Comparison of ENCODE assay signal across 26 mouse cellular contexts in genomic region chr5:142407381-142407780, GRCm38 (mm10). TPM values are rescaled to one million over a fixed set of nuclear protein-coding genes. Genes with fewer than 3 reads are reported as not detected.
A peak's percentile ranks its signal among the peaks of the same experiment; 100 is the strongest.
DNase-seq lines count a peak whose midpoint lies in the region; ATAC-seq and TF ChIP-seq lines count a peak whose summit lies in the region.
"Had no signal": no experiment of that assay in that cellular context is flagged by ENCODE, and none has a peak within 500 bp of the region (broad histone marks: within the 10 kb centered on the region; RNA-seq: fewer than 3 reads in every experiment).

No protein-coding gene starts in this region.

- peak overlapping the region; percentile 11; the same call in 1 of the 2 replicates for H3K4me3 ChIP-seq in layer of hippocampus, adult 2 months
- H3K4me3 ChIP-seq: embryonic facial prominence, embryonic 12.5 days; heart, embryonic 10.5 days; heart, embryonic 15.5 days; hindbrain, embryonic 12.5 days; liver, embryonic 15.5 days; lung, embryonic 15.5 days; midbrain, embryonic 12.5 days; stomach, embryonic 15.5 days had no signal

- no peak for TF ChIP-seq CTCF in layer of hippocampus, adult 2 months (conservative IDR thresholded peaks at IDR 0.05)
- TF ChIP-seq CTCF in brain, embryonic 14.5 days (IDR thresholded peaks at IDR 0.05; ENCODE audit: borderline replicate concordance, extremely low read depth, insufficient read depth, insufficient read length) = no peak

- no peak for TF ChIP-seq POLR2A in brain, embryonic 14.5 days (IDR thresholded peaks at IDR 0.05; ENCODE audit: borderline replicate concordance, extremely low read depth, insufficient read depth, insufficient read length, poor library complexity, severe bottlenecking)

- no peak for ATAC-seq in CD4-positive, CD25-positive, alpha-beta regulatory T cell, adult 4 months
- ATAC-seq in frontal cortex, adult (ENCODE audit: low TSS enrichment) = peak; percentile 41; the same call in 1 of the 2 replicates
- ATAC-seq: activated CD4-positive, CD25-positive, alpha-beta regulatory T cell, adult 4 months; hindbrain, postnatal 0 days; intestine, embryonic 16.5 days had no signal

- DNase-seq in CD4-positive, CD25-positive, alpha-beta regulatory T cell, adult 2 months (ENCODE audit: low read depth, low spot score) = peak; percentile 31
- no peak for DNase-seq in frontal cortex, postnatal 10 days (ENCODE audit: low spot score in 2 of 2)
- no peak for DNase-seq in layer of hippocampus, adult 2 months (ENCODE audit: low spot score in 2 of 2)
- DNase-seq in layer of hippocampus, adult 9-11 months = no peak
- peak; percentile 60 for DNase-seq in brain, embryonic 14.5 days (ENCODE audit: low read depth)
- DNase-seq in adrenal gland, postnatal 25 days = no peak
- DNase-seq: adrenal gland, adult 2 months; cerebellum, adult 11 months; cerebellum, adult 9-11 months; embryo, embryonic 11 days; gastrocnemius, postnatal 14 days; liver; thymus, postnatal 14 days had no signal

- no peak overlapping the region for H3K27ac ChIP-seq in layer of hippocampus, adult 2 months
- H3K27ac ChIP-seq: embryonic facial prominence, embryonic 12.5 days; heart, embryonic 15.5 days; hindbrain, embryonic 12.5 days; hindbrain, postnatal 0 days; liver, embryonic 15.5 days; lung, embryonic 15.5 days; midbrain, embryonic 12.5 days; stomach, embryonic 15.5 days had no signal

RNA-seq across cellular contexts. Expression of gene Foxk1, which starts 6.1 kb away (rescaled TPM):
- 10 to 100 TPM in 1 of 2 experiments, 1 to 10 TPM in 1; 8.2 to 13.2 TPM for polyA plus RNA-seq in CD4-positive, CD25-positive, alpha-beta regulatory T cell, adult 4 months (2017; shearing (Covaris generic))
- 10 to 100 TPM; 53.0 to 60.3 TPM for total RNA-seq in layer of hippocampus, adult 2 months (2021)
- polyA plus RNA-seq in brain, embryonic 14.5 days (2012; rRNA removed) = 12.5 and 22.1 TPM in 2 replicates
- 24.2 and 27.3 TPM in 2 replicates for total RNA-seq in adrenal gland, postnatal 25 days (2021)

RNA-seq across cellular contexts. Expression of gene Ap5z1, which starts 56.4 kb away (rescaled TPM):
- polyA plus RNA-seq in CD4-positive, CD25-positive, alpha-beta regulatory T cell, adult 4 months (2017; shearing (Covaris generic)) = 10 to 100 TPM; 19.5 to 28.9 TPM
- total RNA-seq in layer of hippocampus, adult 2 months (2021) = 10 to 100 TPM; 24.4 to 31.3 TPM
- 26.2 and 35.1 TPM in 2 replicates for polyA plus RNA-seq in brain, embryonic 14.5 days (2012; rRNA removed)
- total RNA-seq in adrenal gland, postnatal 25 days (2021) = 17.7 and 28.4 TPM in 2 replicates

Comparison
In these comparisons a context has a peak if more than half of its experiments do, and no peak if none do; other contexts are left out.
1. DNase-seq: peak in CD4-positive, CD25-positive, alpha-beta regulatory T cell, adult 2 months (single experiment) and brain, embryonic 14.5 days (single experiment); none in frontal cortex, postnatal 10 days (0 of 2), layer of hippocampus, adult 2 months (0 of 2), layer of hippocampus, adult 9-11 months (single experiment) and adrenal gland, postnatal 25 days (single experiment).